Comparison of ENCODE assay signal across 8 mouse cellular contexts in genomic region chr7:142349308-142349961, GRCm38 (mm10). TPM values are rescaled to one million over a fixed set of nuclear protein-coding genes. Genes with fewer than 3 reads are reported as not detected.
DNase-seq lines count a peak whose midpoint lies in the region; ATAC-seq lines count a peak whose summit lies in the region.

No protein-coding gene starts in this region.

- ATAC-seq in hindbrain, embryonic 12.5 days (ENCODE audit: low FRiP score), result peak; percentile 80
- ATAC-seq in activated CD4-positive, CD25-positive, alpha-beta regulatory T cell, adult 4 months, result no peak

- H3K4me1 ChIP-seq in hindbrain, embryonic 12.5 days, result peaks cover 13% of the 10 kb centered on the region

- H3K9me3 ChIP-seq in hindbrain, embryonic 12.5 days (replicated peaks), result no peaks in the 10 kb centered on the region

- H3K36me3 ChIP-seq in hindbrain, embryonic 12.5 days, result no peaks in the 10 kb centered on the region

- 0 out of 2 replicates have a peak, but pooled peaks cover 3% of the 10 kb centered on the region for H3K27me3 ChIP-seq in hindbrain, embryonic 12.5 days

- intact Hi-C loops in heart, postnatal 10 days (cut with DNase I), result no loop called here

- 14% methylated on average over 9 of the region's 9 CpGs for WGBS in hindbrain, embryonic 12.5 days

- H3K4me3 ChIP-seq in hindbrain, embryonic 12.5 days, result no peak overlapping the region

- no peak overlapping the region for H3K9ac ChIP-seq in hindbrain, embryonic 12.5 days

- peak; percentile 41 for DNase-seq in adrenal gland, postnatal 10 days
- no peak for DNase-seq in adrenal gland, adult 18-20 months (ENCODE audit: low spot score in 2 of 2)
- DNase-seq in NIH3T3 (ENCODE audit: low read depth), result peak; percentile 43
- peak; percentile 54 for DNase-seq in lung, postnatal 36 days
- DNase-seq in heart, postnatal 10 days, result no peak
- DNase-seq in adrenal gland, adult 8-10 months, result no peak

- H3K4me2 ChIP-seq in hindbrain, embryonic 12.5 days (replicated peaks), result peak overlapping the region; percentile 25; the same call in 1 of the 2 replicates

- H3K27ac ChIP-seq in hindbrain, embryonic 12.5 days, result no peak overlapping the region

RNA-seq across cellular contexts. Expression of gene Ifitm10, which starts 24.1 kb away (rescaled TPM):
- total RNA-seq in adrenal gland, postnatal 10 days (2021), result 1 to 10 TPM; 3.5 to 3.6 TPM
- total RNA-seq in adrenal gland, adult 18-20 months (2021), result 1 to 10 TPM; 2.1 to 3.1 TPM
- polyA plus RNA-seq in hindbrain, embryonic 12.5 days (2016; fragmentation: Nextera tagmentation; extraction: Ambion mirVana), result 0.82 and 1.3 TPM in 2 replicates
- total RNA-seq in heart, postnatal 10 days (2021), result 1 to 10 TPM; 1.0 to 1.1 TPM
- polyA plus RNA-seq in activated CD4-positive, CD25-positive, alpha-beta regulatory T cell, adult 4 months (2017; shearing (Covaris generic)), result 1 to 10 TPM; 1.9 to 2.5 TPM
- total RNA-seq in adrenal gland, adult 8-10 months (2022), result 1 to 10 TPM; 2.7 to 7.8 (median 5.3) TPM

RNA-seq across cellular contexts. Expression of gene Gm49369, which starts 33.0 kb away (rescaled TPM):
- 1 to 10 TPM in 1 of 2 experiments, under 1 TPM in 1; 0.73 to 3.7 TPM for total RNA-seq in adrenal gland, postnatal 10 days (2021)
- total RNA-seq in adrenal gland, adult 18-20 months (2021), result 1 to 10 TPM; 3.1 to 9.4 TPM
- not detected in 2 replicates for polyA plus RNA-seq in hindbrain, embryonic 12.5 days (2016; fragmentation: Nextera tagmentation; extraction: Ambion mirVana)
- total RNA-seq in heart, postnatal 10 days (2021), result 1 to 10 TPM; 1.7 to 5.1 TPM
- polyA plus RNA-seq in activated CD4-positive, CD25-positive, alpha-beta regulatory T cell, adult 4 months (2017; shearing (Covaris generic)), result not detected
- 10 to 100 TPM in 3 of 4 experiments, 1 to 10 TPM in 1; 9.0 to 16.1 (median 11.0) TPM for total RNA-seq in adrenal gland, adult 8-10 months (2022)

RNA-seq across cellular contexts. Expression of gene Ctsd, which starts 38.4 kb away (rescaled TPM):
- total RNA-seq in adrenal gland, postnatal 10 days (2021), result 100 to 1,000 TPM; 603 to 610 TPM
- 1,000 to 10,000 TPM; 1,152 to 1,350 TPM for total RNA-seq in adrenal gland, adult 18-20 months (2021)
- 213 and 215 TPM in 2 replicates for polyA plus RNA-seq in hindbrain, embryonic 12.5 days (2016; fragmentation: Nextera tagmentation; extraction: Ambion mirVana)
- 100 to 1,000 TPM; 501 to 525 TPM for total RNA-seq in heart, postnatal 10 days (2021)
- 100 to 1,000 TPM; 287 to 288 TPM for polyA plus RNA-seq in activated CD4-positive, CD25-positive, alpha-beta regulatory T cell, adult 4 months (2017; shearing (Covaris generic))
- total RNA-seq in adrenal gland, adult 8-10 months (2022), result 1,000 to 10,000 TPM in 2 of 4 experiments, 100 to 1,000 TPM in 2; 808 to 1,559 (median 1,212) TPM

RNA-seq across cellular contexts. Expression of gene Krtap5-4, which starts 46.1 kb away (rescaled TPM):
- not detected for total RNA-seq in adrenal gland, postnatal 10 days (2021)
- not detected for total RNA-seq in adrenal gland, adult 18-20 months (2021)
- polyA plus RNA-seq in hindbrain, embryonic 12.5 days (2016; fragmentation: Nextera tagmentation; extraction: Ambion mirVana), result not detected in 2 replicates
- not detected for total RNA-seq in heart, postnatal 10 days (2021)
- not detected for polyA plus RNA-seq in activated CD4-positive, CD25-positive, alpha-beta regulatory T cell, adult 4 months (2017; shearing (Covaris generic))
- not detected for total RNA-seq in adrenal gland, adult 8-10 months (2022)

RNA-seq across cellular contexts. Expression of gene Krtap5-1, which starts 52.5 kb away (rescaled TPM):
- not detected for total RNA-seq in adrenal gland, postnatal 10 days (2021)
- not detected for total RNA-seq in adrenal gland, adult 18-20 months (2021)
- not detected in 2 replicates for polyA plus RNA-seq in hindbrain, embryonic 12.5 days (2016; fragmentation: Nextera tagmentation; extraction: Ambion mirVana)
- total RNA-seq in heart, postnatal 10 days (2021), result not detected
- not detected for polyA plus RNA-seq in activated CD4-positive, CD25-positive, alpha-beta regulatory T cell, adult 4 months (2017; shearing (Covaris generic))
- total RNA-seq in adrenal gland, adult 8-10 months (2022), result not detected

Comparison
In these comparisons a context has a peak if more than half of its experiments do, and no peak if none do; other contexts are left out.
1. DNase-seq: peak in adrenal gland, postnatal 10 days (single experiment), NIH3T3 (single experiment) and lung, postnatal 36 days (single experiment); none in adrenal gland, adult 18-20 months (0 of 2), heart, postnatal 10 days (0 of 2) and adrenal gland, adult 8-10 months (single experiment).